Mouse (Mus musculus) cortical plate, adult 2 months (tissue): ENCODE data around the gene Trim80.

ENCODE experiments used
- CTCF ChIP-seq: fragments of 200-500 bp; IDR thresholded peaks from 2 replicates; pipeline ENCODE4 v1.5.1; 2011; ENCODE audit warnings: mild to moderate bottlenecking, control low read depth, low read length; ENCODE audit not compliant: insufficient read depth; ENCODE audit errors: extremely low read depth
- POLR2A ChIP-seq: fragments of 200-500 bp; IDR thresholded peaks from 2 replicates; pipeline ENCODE4 v1.6.1; 2011; ENCODE audit warnings: mild to moderate bottlenecking, low read length, control low read depth; ENCODE audit not compliant: insufficient read depth; ENCODE audit errors: extremely low read depth

DNA sequence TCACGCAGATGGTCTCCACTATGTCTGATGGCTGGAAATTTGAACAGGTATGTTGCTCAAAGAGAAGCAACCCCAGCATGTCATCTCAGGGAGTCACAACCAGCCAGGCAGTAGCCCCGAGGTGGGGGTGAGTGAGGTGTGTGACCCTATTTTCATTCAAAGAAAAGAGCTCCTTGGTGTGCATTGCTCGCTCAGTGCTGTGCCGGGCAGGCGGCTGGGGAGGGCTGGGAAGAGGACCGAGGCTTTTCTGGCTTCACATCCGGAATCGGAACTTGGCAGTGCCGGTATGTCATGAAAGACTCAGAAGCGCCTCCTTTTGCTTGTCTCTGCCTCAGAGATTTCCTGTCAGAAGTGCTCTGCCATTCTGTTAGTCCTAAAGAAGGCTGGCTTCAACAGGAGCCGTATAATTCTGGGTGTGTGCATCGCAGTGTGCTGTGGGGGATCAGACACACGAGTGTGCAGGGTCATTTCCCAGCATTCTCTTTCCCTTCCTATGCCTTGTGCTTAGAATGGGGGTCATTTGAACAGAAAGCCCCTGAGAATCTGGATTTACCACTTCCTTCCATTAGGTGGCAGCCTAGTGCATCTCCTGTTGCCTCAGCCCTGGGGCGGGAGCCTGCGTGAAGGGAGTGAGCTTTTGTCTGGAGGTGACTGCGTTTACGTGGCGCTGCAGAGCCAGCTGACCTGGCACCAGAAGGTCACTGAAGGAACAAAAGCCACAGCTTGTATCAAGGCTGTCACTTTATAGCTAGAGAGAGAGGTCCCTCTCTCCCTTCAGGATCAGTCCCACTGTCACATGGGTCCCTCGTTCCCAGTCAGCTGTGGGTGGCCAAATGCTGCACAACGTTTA, 12.6 kb upstream of the Trim80 start:
- no peak for TF ChIP-seq POLR2A
- peak; percentile 79 for TF ChIP-seq CTCF
